Mouse (Mus musculus): ENCODE measurements at regions not wholly inside any gene's neighbourhood (a gene's known extent, or its start where the extent isn't known, plus 50 kb on each side); places are given as distances from the start of the nearest gene placed in this dataset.

GRCm38 (mm10) chr15:42768396-42768795, 2634.2 kb downstream of the 9330182O14Rik start:
- no peak for DNase-seq

GRCm38 (mm10) chr15:42779903-42780302, 2645.7 kb downstream of the 9330182O14Rik start:
- DNase-seq = no peak

- no peak for DNase-seq
Measured at GRCm38 (mm10) chr15:42801217-42801616, 2667.1 kb downstream of the 9330182O14Rik start.

- DNase-seq = no peak
Measured at GRCm38 (mm10) chr15:42810871-42811490, 2676.8 kb downstream of the 9330182O14Rik start.

GRCm38 (mm10) chr15:42815026-42815724, 2681.0 kb downstream of the 9330182O14Rik start:
- DNase-seq = no peak

- DNase-seq = no peak
Measured at GRCm38 (mm10) chr15:42838839-42839238, 2704.7 kb downstream of the 9330182O14Rik start.

GRCm38 (mm10) chr15:42850003-42850402, 2715.8 kb downstream of the 9330182O14Rik start:
- DNase-seq = no peak

GRCm38 (mm10) chr15:42872491-42872890, 2738.3 kb downstream of the 9330182O14Rik start:
- DNase-seq = no peak

- no peak for DNase-seq
Measured at GRCm38 (mm10) chr15:42894611-42895010, 2760.4 kb downstream of the 9330182O14Rik start.

GRCm38 (mm10) chr15:42900056-42900455, 2765.9 kb downstream of the 9330182O14Rik start:
- no peak for DNase-seq

GRCm38 (mm10) chr15:42901782-42902181, 2767.6 kb downstream of the 9330182O14Rik start:
- no peak for DNase-seq

- DNase-seq = no peak
Measured at GRCm38 (mm10) chr15:42911357-42911756, 2777.2 kb downstream of the 9330182O14Rik start.

- no peak for DNase-seq
Measured at GRCm38 (mm10) chr15:42912880-42913279, 2778.7 kb downstream of the 9330182O14Rik start.

GRCm38 (mm10) chr15:42913285-42913684, 2779.1 kb downstream of the 9330182O14Rik start:
- DNase-seq = no peak

- peak; percentile 48 for DNase-seq
Measured at GRCm38 (mm10) chr15:42914099-42914498, 2779.9 kb downstream of the 9330182O14Rik start.

- no peak for DNase-seq
Measured at GRCm38 (mm10) chr15:42915195-42915594, 2781.0 kb downstream of the 9330182O14Rik start.

- peak; percentile 8 for DNase-seq
Measured at GRCm38 (mm10) chr15:42921618-42922017, 2787.5 kb downstream of the 9330182O14Rik start.

- peak; percentile 64 for DNase-seq
Measured at GRCm38 (mm10) chr15:42928331-42928730, 2794.2 kb downstream of the 9330182O14Rik start.

- no peak for DNase-seq
Measured at GRCm38 (mm10) chr15:42944610-42945009, 2810.4 kb downstream of the 9330182O14Rik start.

GRCm38 (mm10) chr15:42955167-42955566, 2821.0 kb downstream of the 9330182O14Rik start:
- no peak for DNase-seq

GRCm38 (mm10) chr15:42962747-42963338, 2828.7 kb downstream of the 9330182O14Rik start:
- DNase-seq = peak; percentile 55

- DNase-seq = no peak
Measured at GRCm38 (mm10) chr15:42965314-42965713, 2831.1 kb downstream of the 9330182O14Rik start.
